Mouse (Mus musculus): Measurements from ENCODE around the gene Wfdc6a. TPM values are rescaled to one million over a fixed set of nuclear protein-coding genes. Genes with fewer than 3 reads are reported as not detected.
"Not testable (repeated sequence)": the region's sequence is repeated elsewhere in the genome, so short reads cannot be mapped to it uniquely, and the experiment has no call there.

Gene Wfdc6a
- polyA plus RNA-seq (2014; fragmentation: Nextera tagmentation; extraction: Ambion mirVana), result 2.1 and 2.3 TPM in 2 replicates

- not testable (repeated sequence) for ATAC-seq (ENCODE audit: insufficient number of reproducible peaks, insufficient read depth, low FRiP score, low read depth); H3K9ac ChIP-seq (replicated peaks; ENCODE audit: low read depth, low read length); H3K9me3 ChIP-seq (ENCODE audit: control insufficient read depth, low read depth, low read length); H3K4me3 ChIP-seq (ENCODE audit: low read depth, low read length); H3K36me3 ChIP-seq (ENCODE audit: control insufficient read depth, insufficient read depth, low read length); H3K4me2 ChIP-seq (replicated peaks; ENCODE audit: low read depth, low read length); H3K27me3 ChIP-seq (ENCODE audit: control insufficient read depth, insufficient read depth, low read length); H3K4me1 ChIP-seq (ENCODE audit: control insufficient read depth, insufficient read depth, low read length)
- peak within 1 kb of the TSS; percentile 18; the same call in 1 of the 2 replicates for H3K27ac ChIP-seq (ENCODE audit: low read length)
- WGBS, result 42% methylated on average over 13 of the region's 13 CpGs
These were observed at the start of gene Wfdc6a for GRCm38 (mm10) chr2:164585025-164585725. Gene Wfdc6a (minus strand): TSS chr2:164585447.

GRCm38 (mm10) chr2:164621775-164622174 is 36.5 kb upstream of the Wfdc6a start:
- no peak overlapping the region for H3K9ac ChIP-seq (replicated peaks; ENCODE audit: low read depth, low read length)
- no peaks in the 10 kb centered on the region for H3K27me3 ChIP-seq (ENCODE audit: control insufficient read depth, insufficient read depth, low read length)
- no peaks in the 10 kb centered on the region for H3K9me3 ChIP-seq (ENCODE audit: control insufficient read depth, low read depth, low read length)
- ATAC-seq (ENCODE audit: insufficient number of reproducible peaks, insufficient read depth, low FRiP score, low read depth), result no peak
- H3K27ac ChIP-seq (ENCODE audit: low read length), result no peak overlapping the region
- H3K4me1 ChIP-seq (ENCODE audit: control insufficient read depth, insufficient read depth, low read length), result no peaks in the 10 kb centered on the region
- no peaks in the 10 kb centered on the region for H3K36me3 ChIP-seq (ENCODE audit: control insufficient read depth, insufficient read depth, low read length)
- no peak overlapping the region for H3K4me3 ChIP-seq (ENCODE audit: low read depth, low read length)
- H3K4me2 ChIP-seq (replicated peaks; ENCODE audit: low read depth, low read length), result no peak overlapping the region
- WGBS, result 81% methylated on average over 4 of the region's 4 CpGs

- Histone ChIP-seq H3K9me3 (ENCODE audit: control insufficient read depth, low read depth, low read length) (no peaks in the 10 kb centered on the region), H3K27me3 (ENCODE audit: control insufficient read depth, insufficient read depth, low read length) (no peaks in the 10 kb centered on the region), H3K4me1 (ENCODE audit: control insufficient read depth, insufficient read depth, low read length) (no peaks in the 10 kb centered on the region), H3K27ac (ENCODE audit: low read length) (no peak overlapping the region), H3K36me3 (ENCODE audit: control insufficient read depth, insufficient read depth, low read length) (no peaks in the 10 kb centered on the region), H3K9ac (replicated peaks; ENCODE audit: low read depth, low read length) (no peak overlapping the region), H3K4me3 (ENCODE audit: low read depth, low read length) (no peak overlapping the region), H3K4me2 (replicated peaks; ENCODE audit: low read depth, low read length) (no peak overlapping the region)
- ATAC-seq (ENCODE audit: insufficient number of reproducible peaks, insufficient read depth, low FRiP score, low read depth), result no peak
- WGBS, result 75% methylated on average over 5 of the region's 5 CpGs
These were observed 33.8 kb upstream of the Wfdc6a start for GRCm38 (mm10) chr2:164619050-164619449.

DNA sequence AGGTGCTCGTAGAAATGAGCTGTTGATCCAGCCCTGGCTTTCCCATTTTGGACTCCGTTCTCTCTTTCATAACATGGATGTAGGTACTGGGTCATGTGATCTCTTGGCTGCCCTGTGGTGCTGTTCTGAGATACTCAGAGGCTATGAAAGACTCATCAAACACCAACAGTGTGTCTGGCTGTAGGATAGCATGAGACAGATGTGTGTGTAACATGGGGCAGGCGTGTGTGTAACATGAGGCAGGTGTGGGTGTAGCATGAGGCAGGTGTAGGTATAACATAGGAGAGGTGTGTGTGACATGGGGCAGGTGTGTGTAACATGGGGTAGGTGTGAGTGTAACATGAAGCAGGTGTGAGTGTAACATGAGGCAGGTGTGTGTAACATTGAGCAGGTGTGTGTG is 30.1 kb upstream of the Wfdc6a start:
- H3K27me3 ChIP-seq (ENCODE audit: control insufficient read depth, insufficient read depth, low read length), result no peaks in the 10 kb centered on the region
- no peak overlapping the region for H3K9ac ChIP-seq (replicated peaks; ENCODE audit: low read depth, low read length)
- 86% methylated on average over 3 of the region's 3 CpGs for WGBS
- no peaks in the 10 kb centered on the region for H3K9me3 ChIP-seq (ENCODE audit: control insufficient read depth, low read depth, low read length)
- no peak overlapping the region for H3K4me2 ChIP-seq (replicated peaks; ENCODE audit: low read depth, low read length)
- H3K36me3 ChIP-seq (ENCODE audit: control insufficient read depth, insufficient read depth, low read length), result no peaks in the 10 kb centered on the region
- no peak overlapping the region for H3K27ac ChIP-seq (ENCODE audit: low read length)
- no peaks in the 10 kb centered on the region for H3K4me1 ChIP-seq (ENCODE audit: control insufficient read depth, insufficient read depth, low read length)
- H3K4me3 ChIP-seq (ENCODE audit: low read depth, low read length), result no peak overlapping the region
- ATAC-seq (ENCODE audit: insufficient number of reproducible peaks, insufficient read depth, low FRiP score, low read depth), result no peak

DNA sequence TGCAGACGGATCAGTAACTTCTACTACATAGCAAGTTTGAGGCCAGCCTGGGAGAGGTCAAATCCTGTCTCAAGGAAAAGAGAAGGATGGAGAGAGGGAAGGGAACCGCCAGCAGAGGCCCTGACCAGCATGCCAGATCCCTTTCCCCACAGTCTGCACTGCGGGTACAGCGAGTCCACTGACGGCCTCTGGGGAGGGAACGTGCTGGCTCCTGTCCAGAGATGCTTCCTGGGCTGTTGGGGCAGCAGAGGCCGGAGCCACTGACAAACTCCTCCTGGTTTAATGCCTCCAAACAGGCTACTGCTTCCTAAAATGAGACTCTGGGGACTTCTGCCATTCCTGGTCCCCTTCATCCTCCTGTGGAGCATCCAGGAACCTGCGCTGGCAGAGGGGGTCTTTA is 28.2 kb upstream of the Wfdc6a start, which contains the start of the genes Wfdc6b and Wfdc8:
Gene Wfdc6b (plus strand): TSS at position 52 of the 400 bp plus-strand sequence.
Gene Wfdc8 (minus strand): TSS at position 156 of the 400 bp plus-strand sequence.
- not testable (repeated sequence) for H3K4me2 ChIP-seq (replicated peaks; ENCODE audit: low read depth, low read length); H3K4me3 ChIP-seq (ENCODE audit: low read depth, low read length); H3K4me1 ChIP-seq (ENCODE audit: control insufficient read depth, insufficient read depth, low read length); H3K27ac ChIP-seq (ENCODE audit: low read length); H3K9ac ChIP-seq (replicated peaks; ENCODE audit: low read depth, low read length); H3K27me3 ChIP-seq (ENCODE audit: control insufficient read depth, insufficient read depth, low read length); H3K36me3 ChIP-seq (ENCODE audit: control insufficient read depth, insufficient read depth, low read length); ATAC-seq (ENCODE audit: insufficient number of reproducible peaks, insufficient read depth, low FRiP score, low read depth); H3K9me3 ChIP-seq (ENCODE audit: control insufficient read depth, low read depth, low read length)
- 42% methylated on average over 8 of the region's 8 CpGs for WGBS

DNA sequence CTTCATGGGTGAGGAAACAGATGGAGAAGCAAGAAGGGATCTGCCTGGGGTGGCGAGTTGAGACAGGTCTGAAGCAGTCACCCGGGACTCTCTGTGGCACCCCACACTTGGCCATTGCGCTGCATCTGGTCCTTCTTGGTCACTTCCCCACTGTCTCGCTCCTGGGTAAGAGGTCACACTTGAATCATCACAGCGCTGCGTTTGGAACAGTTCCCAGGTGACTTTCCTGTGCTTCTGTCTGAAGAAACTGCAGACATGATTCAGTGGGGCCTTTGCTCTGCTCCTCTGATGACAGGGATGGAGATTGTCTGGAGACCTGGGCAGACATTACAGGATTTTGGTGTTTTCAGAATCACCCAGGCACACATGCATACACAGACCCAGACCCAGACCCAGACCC is 23.5 kb upstream of the Wfdc6a start:
- Histone ChIP-seq H3K9ac (replicated peaks; ENCODE audit: low read depth, low read length) (no peak overlapping the region), H3K9me3 (ENCODE audit: control insufficient read depth, low read depth, low read length) (no peaks in the 10 kb centered on the region), H3K4me1 (ENCODE audit: control insufficient read depth, insufficient read depth, low read length) (no peaks in the 10 kb centered on the region), H3K4me3 (ENCODE audit: low read depth, low read length) (no peak overlapping the region), H3K36me3 (ENCODE audit: control insufficient read depth, insufficient read depth, low read length) (no peaks in the 10 kb centered on the region), H3K4me2 (replicated peaks; ENCODE audit: low read depth, low read length) (no peak overlapping the region), H3K27ac (ENCODE audit: low read length) (no peak overlapping the region), H3K27me3 (ENCODE audit: control insufficient read depth, insufficient read depth, low read length) (no peaks in the 10 kb centered on the region)
- WGBS, result 76% methylated on average over 6 of the region's 6 CpGs
- ATAC-seq (ENCODE audit: insufficient number of reproducible peaks, insufficient read depth, low FRiP score, low read depth), result no peak

- Histone ChIP-seq H3K9me3 (ENCODE audit: control insufficient read depth, low read depth, low read length) (no peaks in the 10 kb centered on the region), H3K27ac (ENCODE audit: low read length) (no peak overlapping the region), H3K4me3 (ENCODE audit: low read depth, low read length) (no peak overlapping the region), H3K4me1 (ENCODE audit: control insufficient read depth, insufficient read depth, low read length) (no peaks in the 10 kb centered on the region), H3K27me3 (ENCODE audit: control insufficient read depth, insufficient read depth, low read length) (no peaks in the 10 kb centered on the region), H3K36me3 (ENCODE audit: control insufficient read depth, insufficient read depth, low read length) (no peaks in the 10 kb centered on the region), H3K4me2 (replicated peaks; ENCODE audit: low read depth, low read length) (no peak overlapping the region), H3K9ac (replicated peaks; ENCODE audit: low read depth, low read length) (no peak overlapping the region)
- 89% methylated on average over 8 of the region's 8 CpGs for WGBS
- ATAC-seq (ENCODE audit: insufficient number of reproducible peaks, insufficient read depth, low FRiP score, low read depth), result no peak
These were observed 19.2 kb upstream of the Wfdc6a start for GRCm38 (mm10) chr2:164604411-164604810.

DNA sequence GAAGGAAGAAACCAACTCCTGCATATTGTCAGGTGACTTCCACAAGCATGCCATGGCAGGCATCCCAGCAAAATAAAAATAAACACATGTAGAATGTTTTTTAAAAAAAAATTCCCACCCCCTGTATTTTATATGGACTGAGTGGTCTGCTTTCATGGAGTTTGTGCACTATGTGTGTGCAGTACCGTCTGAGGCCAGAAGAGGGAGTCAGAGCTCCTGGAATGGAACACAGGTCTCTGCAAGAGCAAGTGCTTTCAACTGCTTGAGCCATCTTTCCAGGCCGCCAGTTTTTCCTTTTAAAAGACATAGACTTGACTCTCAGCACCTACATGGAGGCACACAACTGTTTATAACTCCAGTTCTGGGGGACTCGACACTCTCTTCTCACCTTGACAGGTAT is 18.2 kb upstream of the Wfdc6a start:
- H3K9me3 ChIP-seq (ENCODE audit: control insufficient read depth, low read depth, low read length), result no peaks in the 10 kb centered on the region
- ATAC-seq (ENCODE audit: insufficient number of reproducible peaks, insufficient read depth, low FRiP score, low read depth), result no peak
- H3K9ac ChIP-seq (replicated peaks; ENCODE audit: low read depth, low read length), result no peak overlapping the region
- no peak overlapping the region for H3K4me2 ChIP-seq (replicated peaks; ENCODE audit: low read depth, low read length)
- no peak overlapping the region for H3K27ac ChIP-seq (ENCODE audit: low read length)
- H3K4me1 ChIP-seq (ENCODE audit: control insufficient read depth, insufficient read depth, low read length), result no peaks in the 10 kb centered on the region
- H3K36me3 ChIP-seq (ENCODE audit: control insufficient read depth, insufficient read depth, low read length), result no peaks in the 10 kb centered on the region
- 88% methylated on average over 3 of the region's 3 CpGs for WGBS
- no peak overlapping the region for H3K4me3 ChIP-seq (ENCODE audit: low read depth, low read length)
- no peaks in the 10 kb centered on the region for H3K27me3 ChIP-seq (ENCODE audit: control insufficient read depth, insufficient read depth, low read length)

DNA sequence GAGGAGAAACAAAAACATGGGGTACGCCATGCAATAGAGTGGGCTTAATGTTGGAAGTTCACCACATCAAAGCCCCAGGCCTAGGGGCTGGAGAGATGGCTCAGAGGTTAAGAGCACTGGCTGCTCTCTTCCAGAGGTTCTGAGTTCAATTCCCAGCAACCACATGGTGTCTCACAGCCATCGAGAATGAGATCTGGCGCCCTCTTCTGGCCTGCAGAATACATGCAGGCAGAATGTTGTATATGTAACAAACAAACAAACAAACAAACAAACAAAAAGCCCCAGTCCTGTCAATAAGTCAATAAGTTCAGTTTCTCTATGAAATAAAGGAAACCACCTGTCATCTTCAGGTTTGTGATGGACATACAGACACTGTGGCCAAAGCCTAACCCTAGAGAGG is 14.9 kb upstream of the Wfdc6a start:
- H3K9me3 ChIP-seq (ENCODE audit: control insufficient read depth, low read depth, low read length), result no peaks in the 10 kb centered on the region
- no peaks in the 10 kb centered on the region for H3K4me1 ChIP-seq (ENCODE audit: control insufficient read depth, insufficient read depth, low read length)
- H3K27me3 ChIP-seq (ENCODE audit: control insufficient read depth, insufficient read depth, low read length), result no peaks in the 10 kb centered on the region
- no peaks in the 10 kb centered on the region for H3K36me3 ChIP-seq (ENCODE audit: control insufficient read depth, insufficient read depth, low read length)
- no peak overlapping the region for H3K9ac ChIP-seq (replicated peaks; ENCODE audit: low read depth, low read length)
- no peak overlapping the region for H3K4me2 ChIP-seq (replicated peaks; ENCODE audit: low read depth, low read length)
- no peak overlapping the region for H3K27ac ChIP-seq (ENCODE audit: low read length)
- ATAC-seq (ENCODE audit: insufficient number of reproducible peaks, insufficient read depth, low FRiP score, low read depth), result no peak
- no peak overlapping the region for H3K4me3 ChIP-seq (ENCODE audit: low read depth, low read length)
- 65% methylated on average over 3 of the region's 3 CpGs for WGBS

Measured in stomach, embryonic 14.5 days (tissue).